Mouse (Mus musculus) heart, adult 2 months (tissue): ENCODE measurements around the gene Nkx1-2.

ENCODE experiments used
- CTCF ChIP-seq: fragments of 200-600 bp; IDR thresholded peaks from 2 replicates; pipeline ENCODE4 v1.8.1; 2022; ENCODE audit warnings: antibody characterized with exemption, mild to moderate bottlenecking, moderate library complexity
- POLR2A ChIP-seq: fragments of 200-500 bp; IDR thresholded peaks from 2 replicates; pipeline ENCODE4 v1.6.1; 2011; ENCODE audit warnings: mild to moderate bottlenecking, low read depth, low read length, control low read depth; ENCODE audit not compliant: insufficient read depth

DNA sequence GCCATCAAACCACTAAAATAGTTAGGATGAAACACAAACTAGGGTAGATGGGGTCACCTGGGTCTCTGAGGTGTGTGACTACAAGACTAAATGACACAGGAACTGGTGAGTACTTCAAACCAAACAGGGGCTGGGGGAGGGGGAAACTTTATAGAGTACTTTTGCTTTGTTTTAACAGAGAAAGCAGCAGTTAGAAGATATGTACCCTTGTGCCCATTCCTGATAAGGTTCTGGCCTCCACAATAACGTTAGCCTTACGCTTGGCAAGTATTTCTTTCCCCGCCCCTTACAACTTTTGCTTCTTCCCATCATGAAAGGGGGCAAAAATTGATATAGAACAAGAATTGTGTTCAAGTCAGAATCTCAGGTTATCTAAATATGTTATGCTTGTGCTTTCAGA, 3.6 kb downstream of the Nkx1-2 start:
- no peak for TF ChIP-seq POLR2A
- no peak for TF ChIP-seq CTCF
